Mouse (Mus musculus): ENCODE results near the gene Piwil1. TPM values are rescaled to one million over a fixed set of nuclear protein-coding genes. Genes with fewer than 3 reads are reported as not detected.

The Piwil1 gene
- polyA plus RNA-seq, 1 experiment from 2014 or later = 0.18 TPM

GRCm38 (mm10) chr5:128687139-128687538, 15.2 kb upstream of the Piwil1 start:
- H3K4me2 ChIP-seq = no peak overlapping the region
- no peak overlapping the region for H3K4me3 ChIP-seq
- WGBS = 91% methylated on average over 5 of the region's 5 CpGs
- peaks cover 15% of the 10 kb centered on the region; the same call in 1 of the 2 replicates for H3K27me3 ChIP-seq
- H3K4me1 ChIP-seq (replicated peaks) = peaks cover 10% of the 10 kb centered on the region
- peaks cover 16% of the 10 kb centered on the region for H3K9me3 ChIP-seq
- no peaks in the 10 kb centered on the region for H3K36me3 ChIP-seq
- no peak overlapping the region for H3K27ac ChIP-seq
- no peak overlapping the region for H3K9ac ChIP-seq
- no peak for ATAC-seq (ENCODE audit: low FRiP score)

- H3K4me1 ChIP-seq (replicated peaks) = peaks cover 11% of the 10 kb centered on the region; the same call in 1 of the 2 replicates
- no peaks in the 10 kb centered on the region for H3K9me3 ChIP-seq
- no peak overlapping the region for H3K9ac ChIP-seq
- H3K4me3 ChIP-seq = no peak overlapping the region
- no peak for ATAC-seq (ENCODE audit: low FRiP score)
- no peak overlapping the region for H3K4me2 ChIP-seq
- no peaks in the 10 kb centered on the region for H3K36me3 ChIP-seq
- 77% methylated on average over 6 of the region's 6 CpGs for WGBS
- H3K27me3 ChIP-seq = peaks cover 9% of the 10 kb centered on the region; the same call in 1 of the 2 replicates
- H3K27ac ChIP-seq = no peak overlapping the region
Measured at GRCm38 (mm10) chr5:128694107-128694506, 8.2 kb upstream of the Piwil1 start.

- WGBS = 76% methylated on average over 18 of the region's 18 CpGs
- Histone ChIP-seq H3K9ac (no peak overlapping the region), H3K27me3 (peaks cover 9% of the 10 kb centered on the region; the same call in 1 of the 2 replicates), H3K36me3 (no peaks in the 10 kb centered on the region), H3K9me3 (no peaks in the 10 kb centered on the region), H3K4me3 (no peak overlapping the region), H3K27ac (no peak overlapping the region), H3K4me2 (no peak overlapping the region), H3K4me1 (replicated peaks) (peaks cover 11% of the 10 kb centered on the region; the same call in 1 of the 2 replicates)
- ATAC-seq (ENCODE audit: low FRiP score) = no peak
Measured at GRCm38 (mm10) chr5:128694611-128695325, 7.6 kb upstream of the Piwil1 start.

- Histone ChIP-seq H3K36me3 (no peaks in the 10 kb centered on the region), H3K9ac (no peak overlapping the region), H3K4me1 (replicated peaks) (peaks cover 11% of the 10 kb centered on the region), H3K27ac (no peak overlapping the region), H3K4me2 (peak overlapping the region; percentile 32), H3K9me3 (no peaks in the 10 kb centered on the region), H3K4me3 (no peak overlapping the region), H3K27me3 (peaks cover 9% of the 10 kb centered on the region; the same call in 1 of the 2 replicates)
- ATAC-seq (ENCODE audit: low FRiP score) = no peak
- 37% methylated on average over 10 of the region's 10 CpGs for WGBS
Measured at GRCm38 (mm10) chr5:128696824-128697223, 5.5 kb upstream of the Piwil1 start.

GRCm38 (mm10) chr5:128700716-128701115, 1.6 kb upstream of the Piwil1 start:
- Histone ChIP-seq H3K4me1 (replicated peaks) (peaks cover 20% of the 10 kb centered on the region), H3K4me2 (no peak overlapping the region), H3K27me3 (peaks cover 7% of the 10 kb centered on the region; the same call in 1 of the 2 replicates), H3K9me3 (no peaks in the 10 kb centered on the region), H3K4me3 (no peak overlapping the region), H3K36me3 (no peaks in the 10 kb centered on the region), H3K9ac (no peak overlapping the region), H3K27ac (no peak overlapping the region)
- ATAC-seq (ENCODE audit: low FRiP score) = no peak
- WGBS = 74% methylated on average over 11 of the region's 11 CpGs

- H3K4me1 ChIP-seq (replicated peaks) = peaks cover 8% of the 10 kb centered on the region
- ATAC-seq (ENCODE audit: low FRiP score) = no peak
- peaks cover 7% of the 10 kb centered on the region; the same call in 1 of the 2 replicates for H3K9me3 ChIP-seq
- no peaks in the 10 kb centered on the region for H3K36me3 ChIP-seq
- whole genome bisulfite sequencing = 16% methylated on average over 10 of the region's 10 CpGs
- peak overlapping the region; percentile 33; the same call in 1 of the 2 replicates for H3K4me2 ChIP-seq
- H3K4me3 ChIP-seq = no peak overlapping the region
- no peak overlapping the region for H3K9ac ChIP-seq
- H3K27ac ChIP-seq = peak overlapping the region; percentile 70
- H3K27me3 ChIP-seq = no peaks in the 10 kb centered on the region
Measured at GRCm38 (mm10) chr5:128703688-128704087, 1.4 kb downstream of the Piwil1 start.

- ATAC-seq (ENCODE audit: low FRiP score) = peak; percentile 72
- peak overlapping the region; percentile 33; the same call in 1 of the 2 replicates for H3K4me2 ChIP-seq
Measured at GRCm38 (mm10) chr5:128704134-128704904, 2.0 kb downstream of the Piwil1 start.

GRCm38 (mm10) chr5:128706467-128706866, 4.1 kb downstream of the Piwil1 start:
- Histone ChIP-seq H3K9me3 (peaks cover 7% of the 10 kb centered on the region; the same call in 1 of the 2 replicates), H3K27me3 (no peaks in the 10 kb centered on the region), H3K27ac (no peak overlapping the region), H3K9ac (no peak overlapping the region), H3K36me3 (no peaks in the 10 kb centered on the region), H3K4me1 (replicated peaks) (peaks cover 11% of the 10 kb centered on the region), H3K4me2 (no peak overlapping the region), H3K4me3 (no peak overlapping the region)
- WGBS = 96% methylated on average over 1 of the region's 1 CpGs
- ATAC-seq (ENCODE audit: low FRiP score) = no peak

More at GRCm38 (mm10) chr5:128704134-128704904, 2.0 kb downstream of the Piwil1 start:
- Histone ChIP-seq H3K27ac (peak overlapping the region; percentile 70), H3K36me3 (no peaks in the 10 kb centered on the region), H3K9me3 (peaks cover 7% of the 10 kb centered on the region; the same call in 1 of the 2 replicates), H3K27me3 (no peaks in the 10 kb centered on the region), H3K4me3 (no peak overlapping the region), H3K4me1 (replicated peaks) (peaks cover 8% of the 10 kb centered on the region), H3K9ac (no peak overlapping the region)
- 39% methylated on average over 16 of the region's 19 CpGs for WGBS

GRCm38 (mm10) chr5:128707271-128707670, 4.9 kb downstream of the Piwil1 start:
- Histone ChIP-seq H3K4me1 (replicated peaks) (peaks cover 11% of the 10 kb centered on the region), H3K9me3 (peaks cover 7% of the 10 kb centered on the region; the same call in 1 of the 2 replicates), H3K4me2 (no peak overlapping the region), H3K27ac (no peak overlapping the region), H3K27me3 (no peaks in the 10 kb centered on the region), H3K36me3 (no peaks in the 10 kb centered on the region), H3K9ac (no peak overlapping the region), H3K4me3 (no peak overlapping the region)
- no peak for ATAC-seq (ENCODE audit: low FRiP score)
- 92% methylated on average over 11 of the region's 11 CpGs for WGBS

- 68% methylated on average over 5 of the region's 5 CpGs for WGBS
- no peak for ATAC-seq (ENCODE audit: low FRiP score)
- Histone ChIP-seq H3K4me1 (replicated peaks) (peaks cover 5% of the 10 kb centered on the region), H3K27me3 (no peaks in the 10 kb centered on the region), H3K4me3 (no peak overlapping the region), H3K4me2 (no peak overlapping the region), H3K9ac (no peak overlapping the region), H3K36me3 (no peaks in the 10 kb centered on the region), H3K27ac (no peak overlapping the region), H3K9me3 (peaks cover 7% of the 10 kb centered on the region; the same call in 1 of the 2 replicates)
Measured at GRCm38 (mm10) chr5:128708929-128709328, 6.6 kb downstream of the Piwil1 start.

GRCm38 (mm10) chr5:128710596-128710995, 8.3 kb downstream of the Piwil1 start:
- Histone ChIP-seq H3K4me3 (no peak overlapping the region), H3K9ac (no peak overlapping the region), H3K36me3 (no peaks in the 10 kb centered on the region), H3K4me1 (replicated peaks) (0 out of 2 replicates have a peak, but pooled peaks cover 2% of the 10 kb centered on the region), H3K27me3 (no peaks in the 10 kb centered on the region), H3K9me3 (peaks cover 7% of the 10 kb centered on the region; the same call in 1 of the 2 replicates), H3K4me2 (no peak overlapping the region), H3K27ac (no peak overlapping the region)
- no peak for ATAC-seq (ENCODE audit: low FRiP score)
- 27% methylated on average over 8 of the region's 8 CpGs for WGBS

GRCm38 (mm10) chr5:128711847-128712246, 9.5 kb downstream of the Piwil1 start:
- no peaks in the 10 kb centered on the region for H3K27me3 ChIP-seq
- H3K27ac ChIP-seq = no peak overlapping the region
- 89% methylated on average over 6 of the region's 6 CpGs for WGBS
- no peak overlapping the region for H3K9ac ChIP-seq
- H3K36me3 ChIP-seq = no peaks in the 10 kb centered on the region
- no peak overlapping the region for H3K4me3 ChIP-seq
- no peak overlapping the region for H3K4me2 ChIP-seq
- H3K9me3 ChIP-seq = no peaks in the 10 kb centered on the region
- no peak for ATAC-seq (ENCODE audit: low FRiP score)
- 0 out of 2 replicates have a peak, but pooled peaks cover 2% of the 10 kb centered on the region for H3K4me1 ChIP-seq (replicated peaks)

Measured in hindbrain, embryonic 13.5 days (tissue).